ENCODE assay signal across 8 mouse cellular contexts in the genomic region with DNA sequence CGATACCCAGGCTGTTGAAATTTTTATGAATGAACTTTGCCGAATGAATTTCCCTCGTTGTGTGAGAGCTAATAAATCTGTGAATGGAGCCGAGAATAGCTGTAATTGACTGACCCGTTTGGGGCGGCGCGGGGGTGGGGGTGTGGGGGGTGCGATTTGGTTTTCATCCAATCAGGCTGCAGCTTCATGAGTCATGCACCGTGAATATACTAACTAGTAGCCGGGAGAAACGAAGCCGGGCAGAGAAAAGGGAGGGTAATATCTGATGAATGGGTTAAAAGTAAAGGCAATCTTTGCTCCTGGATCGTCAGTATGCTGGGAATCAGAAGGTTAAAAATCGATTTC. TPM values are rescaled to one million over a fixed set of nuclear protein-coding genes. Genes with fewer than 3 reads are reported as not detected.
DNase-seq lines count a peak whose midpoint lies in the region; ATAC-seq and TF ChIP-seq lines count a peak whose summit lies in the region.

A gene (minus strand): TSS at position 63 of the 345 bp plus-strand sequence.

- H3K4me1 ChIP-seq in forebrain, embryonic 14.5 days (ENCODE audit: control insufficient read depth, insufficient read depth, low read length), result peaks cover 12% of the 10 kb centered on the region
- H3K4me1 ChIP-seq in midbrain, postnatal 0 days (ENCODE audit: insufficient read depth, low read length), result peaks cover 8% of the 10 kb centered on the region; the same call in 1 of the 2 replicates

- peak; percentile 41 to 86 for DNase-seq in adrenal gland, adult (ENCODE audit: inconsistent age in 2 of 2, low spot score in 1 of 2)
- DNase-seq in adrenal gland, adult 8-10 months, result no peak
- DNase-seq in right cerebral cortex, postnatal 14 days, result peak; percentile 22
- DNase-seq in right cerebral cortex, adult 18-20 months, result no peak
- DNase-seq in forebrain, embryonic 14.5 days (ENCODE audit: low spot score), result peak; percentile 89
- DNase-seq in kidney, postnatal 14 days, result peak; percentile 26
- DNase-seq in midbrain, postnatal 0 days (ENCODE audit: low spot score), result peak; percentile 80
- no peak for DNase-seq in ovary, postnatal 36 days (ENCODE audit: low spot score)

- TF ChIP-seq CTCF in midbrain, postnatal 0 days (IDR thresholded peaks at IDR 0.05), result no peak

- peak; percentile 91 for ATAC-seq in forebrain, embryonic 14.5 days
- ATAC-seq in midbrain, postnatal 0 days (ENCODE audit: low FRiP score), result peak; percentile 89

- peak within 1 kb of the TSS; percentile 43 for H3K4me3 ChIP-seq in forebrain, embryonic 14.5 days (ENCODE audit: low read depth, low read length)
- H3K4me3 ChIP-seq in midbrain, postnatal 0 days (ENCODE audit: low read depth, low read length), result peak within 1 kb of the TSS; percentile 47

- peak within 1 kb of the TSS; percentile 46; the same call in 1 of the 2 replicates for H3K27ac ChIP-seq in forebrain, embryonic 14.5 days (ENCODE audit: low read depth, low read length)
- H3K27ac ChIP-seq in midbrain, postnatal 0 days (ENCODE audit: low read depth, low read length), result peak within 1 kb of the TSS; percentile 57

- H3K36me3 ChIP-seq in forebrain, embryonic 14.5 days (ENCODE audit: control insufficient read depth, insufficient read depth, low read length), result no peaks in the 10 kb centered on the region
- no peaks in the 10 kb centered on the region for H3K36me3 ChIP-seq in midbrain, postnatal 0 days (ENCODE audit: insufficient read depth, low read length)

- H3K9me3 ChIP-seq in forebrain, embryonic 14.5 days (replicated peaks; ENCODE audit: control insufficient read depth, low read length), result no peaks in the 10 kb centered on the region
- no peaks in the 10 kb centered on the region for H3K9me3 ChIP-seq in midbrain, postnatal 0 days (ENCODE audit: low read length)

- H3K9ac ChIP-seq in forebrain, embryonic 14.5 days (ENCODE audit: low read length), result peak within 1 kb of the TSS; percentile 65
- H3K9ac ChIP-seq in midbrain, postnatal 0 days (replicated peaks; ENCODE audit: low read length, poor library complexity, severe bottlenecking), result peak within 1 kb of the TSS; percentile 72

- H3K4me2 ChIP-seq in forebrain, embryonic 14.5 days (ENCODE audit: low read length), result peak within 1 kb of the TSS; percentile 94
- peak within 1 kb of the TSS; percentile 97 for H3K4me2 ChIP-seq in midbrain, postnatal 0 days (ENCODE audit: low read depth, low read length, poor library complexity, severe bottlenecking)

- peaks cover 11% of the 10 kb centered on the region for H3K27me3 ChIP-seq in forebrain, embryonic 14.5 days (replicated peaks; ENCODE audit: control insufficient read depth, insufficient read depth, low read length)
- H3K27me3 ChIP-seq in midbrain, postnatal 0 days (ENCODE audit: insufficient read depth, low read length), result no peaks in the 10 kb centered on the region

- WGBS in forebrain, embryonic 14.5 days, result under 1% methylated on average over 15 of the region's 15 CpGs
- WGBS in midbrain, postnatal 0 days, result under 1% methylated on average over 15 of the region's 15 CpGs

RNA-seq across cellular contexts. Expression of the gene that starts here (rescaled TPM):
- total RNA-seq in adrenal gland, adult 8-10 months (2022), result 1 to 10 TPM; 3.4 to 6.8 (median 4.9) TPM
- polyA plus RNA-seq in forebrain, embryonic 14.5 days (2014; fragmentation: Nextera tagmentation; extraction: Ambion mirVana), result 0.66 and 0.85 TPM in 2 replicates
- total RNA-seq in midbrain, postnatal 0 days (2014; rRNA removed), result 6.7 and 9.1 TPM in 2 replicates
- polyA plus RNA-seq in midbrain, postnatal 0 days (2015; fragmentation: Nextera tagmentation; extraction: Ambion mirVana), result 2.5 and 2.8 TPM in 2 replicates

Comparison
In these comparisons a context has a peak if more than half of its experiments do, and no peak if none do; other contexts are left out.
1. DNase-seq: peak in adrenal gland, adult (2 of 2), right cerebral cortex, postnatal 14 days (single experiment), kidney, postnatal 14 days (single experiment) and midbrain, postnatal 0 days (single experiment); none in adrenal gland, adult 8-10 months (single experiment), right cerebral cortex, adult 18-20 months (single experiment) and ovary, postnatal 36 days (single experiment).
2. Peak in DNase-seq, ATAC-seq, H3K4me3 ChIP-seq, H3K27ac ChIP-seq, H3K9ac ChIP-seq and H3K4me2 ChIP-seq in forebrain, embryonic 14.5 days; RNA of the gene not detected or under 1 TPM.